Mouse (Mus musculus): ENCODE measurements around the gene Mpdz.

Mpdz gene

DNA sequence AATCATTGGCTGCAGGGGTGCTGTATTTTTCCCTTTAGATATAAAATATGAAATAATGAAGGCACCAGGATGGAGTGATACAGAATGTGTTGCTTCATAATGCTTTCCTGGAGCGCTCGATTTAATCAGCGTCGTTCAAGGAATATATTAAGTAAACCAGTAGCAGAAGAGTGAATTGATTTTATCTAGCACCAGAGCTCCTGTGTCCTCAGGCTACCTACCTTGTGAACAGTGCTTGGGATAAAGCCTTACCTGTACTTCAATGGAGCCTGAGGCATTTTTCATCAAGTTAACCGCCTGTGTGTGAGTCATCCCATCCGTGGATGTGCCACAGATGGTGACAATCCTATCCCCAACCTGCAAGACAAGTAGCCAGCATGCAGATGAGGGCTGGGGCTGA, 159.5 kb downstream of the Mpdz start:
- DNase-seq (ENCODE audit: low read depth, low spot score) = no peak

DNA sequence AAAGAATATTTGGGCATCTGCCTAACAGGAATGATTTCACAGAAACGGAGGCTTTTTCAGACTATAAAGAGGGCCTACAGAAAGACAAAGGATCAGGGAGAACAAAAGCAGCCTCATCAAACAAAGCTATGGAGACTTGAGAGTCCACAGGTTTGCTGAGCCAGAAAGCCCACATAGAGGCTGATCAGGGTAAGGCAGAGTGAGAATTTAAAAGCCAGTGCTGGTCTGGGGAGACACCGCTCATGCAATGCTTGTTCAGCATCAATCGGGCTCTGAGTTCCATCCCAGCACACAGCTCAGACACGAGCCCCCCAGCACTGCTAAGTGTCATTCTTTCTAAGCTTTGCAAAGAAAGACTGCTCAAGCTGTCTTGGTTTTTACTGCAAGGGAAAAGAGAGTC, 162.5 kb downstream of the Mpdz start:
- no peak for DNase-seq (ENCODE audit: low read depth, low spot score)

DNA sequence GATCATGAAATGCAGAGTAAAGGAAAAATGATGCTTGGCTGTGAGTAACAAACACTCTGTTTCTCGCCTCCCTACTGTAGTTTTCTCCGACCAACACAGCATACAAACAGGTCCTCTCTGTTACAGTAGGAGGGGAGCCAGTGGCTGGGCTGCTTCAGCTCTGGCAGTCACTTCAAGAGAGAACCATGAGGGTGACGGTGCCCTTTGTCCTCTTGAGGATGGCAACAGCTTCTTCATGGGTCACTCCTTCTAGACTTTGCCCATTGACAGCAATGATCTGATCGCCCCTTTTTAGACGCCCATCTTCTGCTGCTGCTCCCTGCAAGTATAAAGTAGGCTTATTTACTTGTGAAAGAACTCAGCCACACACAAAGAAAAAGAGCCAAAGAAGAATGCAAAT, 163.2 kb downstream of the Mpdz start:
- no peak for DNase-seq (ENCODE audit: low read depth, low spot score)

DNA sequence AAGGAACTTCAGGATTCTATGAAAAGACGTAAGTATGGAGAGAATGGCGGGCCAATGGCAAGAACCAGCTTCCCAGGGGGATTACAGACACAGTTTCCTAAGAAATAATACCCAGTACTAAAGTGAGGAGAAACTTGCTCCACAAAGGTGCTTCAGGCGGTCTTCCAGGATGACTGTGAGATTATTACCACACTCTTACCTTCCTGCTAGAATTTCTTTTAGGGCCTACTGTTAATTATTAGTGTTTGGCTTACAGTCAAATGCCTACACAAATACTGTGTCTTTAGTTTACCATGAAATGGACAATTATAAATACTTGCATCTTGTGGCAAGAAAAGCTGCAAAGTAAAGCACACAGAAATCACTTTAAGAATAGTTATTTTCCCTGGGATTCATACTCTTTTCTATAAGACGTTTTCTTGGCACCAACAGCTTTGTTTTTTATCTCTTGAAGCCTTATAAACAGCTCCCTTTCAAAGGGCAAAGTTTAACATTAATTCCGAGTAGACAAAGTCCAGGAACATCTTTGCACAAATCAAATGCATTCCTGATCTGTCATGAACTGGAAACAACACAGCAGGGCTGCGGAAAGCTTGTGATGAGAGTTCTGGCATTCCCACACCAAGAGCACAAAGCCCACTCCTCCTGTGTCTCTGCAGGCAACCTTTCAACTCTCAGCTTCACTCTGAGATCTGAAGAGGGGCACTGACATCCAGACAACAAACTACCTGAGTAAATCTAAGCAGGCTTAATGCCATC, 166.5 kb downstream of the Mpdz start:
- DNase-seq (ENCODE audit: low read depth, low spot score) = no peak

DNA sequence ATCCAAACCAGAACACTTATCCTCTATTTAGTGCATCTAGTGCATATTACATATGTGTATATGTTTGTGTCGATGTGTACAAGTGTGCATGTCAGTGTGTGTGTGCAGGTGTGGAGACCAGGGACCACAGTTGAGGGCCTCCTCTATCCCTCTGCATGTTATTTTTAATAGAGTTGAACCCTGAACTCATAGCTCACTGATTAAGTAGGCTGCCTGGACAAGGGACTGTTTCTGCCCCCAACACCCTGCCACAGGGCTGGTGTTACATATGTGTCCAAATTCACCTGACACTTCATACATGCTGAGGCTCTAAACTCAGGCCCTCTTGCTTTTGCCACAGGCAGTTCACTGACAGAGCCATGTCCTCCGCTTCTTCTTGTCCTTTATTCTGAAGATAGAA, 169.5 kb downstream of the Mpdz start:
- DNase-seq (ENCODE audit: low read depth, low spot score) = no peak

DNA sequence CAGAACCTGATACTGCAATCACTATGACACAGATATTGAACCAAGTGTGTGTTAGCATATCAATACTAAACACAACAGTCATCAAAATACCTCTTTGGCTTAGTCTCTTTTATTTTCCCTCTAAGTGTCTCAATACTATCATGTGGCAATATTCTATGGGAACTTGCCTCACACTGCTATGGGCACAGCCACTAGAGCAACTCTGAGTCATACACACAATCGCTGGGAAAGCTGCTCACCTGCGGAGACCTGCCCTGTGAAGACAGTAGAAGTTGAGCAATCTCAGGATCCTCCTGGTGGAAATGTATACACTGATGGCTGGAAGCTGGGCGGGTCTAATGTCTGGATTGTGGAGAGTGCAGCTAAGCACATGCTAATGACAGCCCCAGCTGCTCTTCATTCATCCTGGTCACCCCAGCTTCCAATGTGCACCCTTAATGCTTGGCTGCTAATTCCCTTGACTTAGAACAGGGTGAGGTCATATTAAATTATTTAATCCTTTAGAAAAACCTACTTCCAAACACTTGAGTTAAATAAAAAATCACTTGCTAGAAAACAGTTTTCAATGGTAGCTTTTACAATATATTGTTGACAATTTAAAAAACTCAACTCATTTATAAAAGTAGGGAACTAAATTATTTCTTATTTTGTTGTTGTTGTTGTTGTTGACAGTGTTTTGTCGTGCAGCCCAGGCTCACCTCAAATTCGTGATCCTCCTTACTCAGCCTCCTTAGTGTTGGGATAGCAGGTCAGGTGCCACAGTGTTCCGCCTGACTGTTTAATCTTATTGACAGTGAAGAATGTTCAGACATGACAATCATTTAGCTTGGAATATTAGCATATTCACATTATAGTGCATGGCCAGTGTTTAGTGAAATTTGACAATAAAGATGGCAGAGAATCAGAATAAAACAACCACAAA, 189.5 kb downstream of the Mpdz start:
- peak; percentile 18 for DNase-seq (ENCODE audit: low read depth, low spot score)

DNA sequence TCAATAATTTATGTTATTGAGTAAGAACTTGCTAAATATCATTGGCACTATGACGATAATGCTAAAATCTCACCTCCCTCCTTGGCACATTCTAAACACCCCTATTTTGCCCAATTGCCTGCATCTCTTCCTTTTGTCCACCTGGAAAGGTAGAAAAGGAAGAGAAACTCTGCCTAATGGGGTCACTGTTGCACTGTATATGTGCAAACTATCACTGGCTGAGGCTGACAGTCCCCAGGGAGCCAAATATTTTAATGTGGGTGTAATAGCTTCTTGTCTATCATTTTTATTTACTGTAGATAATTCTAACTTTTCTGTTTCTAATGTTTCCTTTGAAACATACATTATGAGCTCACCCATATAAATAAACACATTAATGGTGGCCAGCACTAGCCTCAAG, 190.3 kb downstream of the Mpdz start:
- DNase-seq (ENCODE audit: low read depth, low spot score) = no peak

DNA sequence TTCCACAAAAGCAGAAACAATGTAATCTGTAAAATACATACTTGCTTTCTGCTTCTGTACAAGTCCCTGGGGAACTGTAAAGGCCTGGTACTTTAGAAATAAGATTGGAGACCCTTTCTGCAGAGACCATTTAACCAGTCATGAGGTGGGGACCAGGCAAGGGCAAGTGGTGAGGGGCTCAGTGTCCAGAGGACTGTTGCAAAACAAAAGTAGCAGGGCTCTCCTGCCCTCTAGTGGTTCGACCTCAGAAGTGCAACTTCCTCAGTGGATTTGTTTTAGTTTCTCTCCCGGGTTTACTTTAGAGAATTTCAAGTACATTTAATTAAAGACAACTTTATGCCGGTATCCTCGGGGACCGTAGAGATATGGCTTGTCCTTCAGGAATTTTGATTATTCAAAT, 190.7 kb downstream of the Mpdz start:
- peak; percentile 30 for DNase-seq (ENCODE audit: low read depth, low spot score)

DNA sequence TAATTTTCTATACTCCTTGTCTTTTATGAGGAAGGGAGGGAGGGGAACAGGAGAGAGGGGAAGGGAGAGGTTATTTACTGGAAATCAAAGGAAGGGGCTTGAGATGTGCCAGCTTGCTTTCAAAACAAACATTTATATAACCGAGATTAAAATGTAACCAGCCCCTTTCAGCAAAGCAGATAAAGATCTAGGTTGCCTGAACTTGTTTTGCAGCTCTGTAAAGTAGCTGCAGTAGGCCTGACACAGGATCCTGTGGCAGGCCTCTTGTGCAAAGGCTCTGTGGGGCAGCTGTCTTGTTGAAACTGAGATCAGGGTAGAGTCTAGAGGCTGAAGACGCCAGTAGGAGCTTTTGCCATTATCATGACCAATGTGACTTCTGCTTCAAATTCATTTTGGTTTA, 193.4 kb downstream of the Mpdz start:
- DNase-seq (ENCODE audit: low read depth, low spot score) = no peak

DNA sequence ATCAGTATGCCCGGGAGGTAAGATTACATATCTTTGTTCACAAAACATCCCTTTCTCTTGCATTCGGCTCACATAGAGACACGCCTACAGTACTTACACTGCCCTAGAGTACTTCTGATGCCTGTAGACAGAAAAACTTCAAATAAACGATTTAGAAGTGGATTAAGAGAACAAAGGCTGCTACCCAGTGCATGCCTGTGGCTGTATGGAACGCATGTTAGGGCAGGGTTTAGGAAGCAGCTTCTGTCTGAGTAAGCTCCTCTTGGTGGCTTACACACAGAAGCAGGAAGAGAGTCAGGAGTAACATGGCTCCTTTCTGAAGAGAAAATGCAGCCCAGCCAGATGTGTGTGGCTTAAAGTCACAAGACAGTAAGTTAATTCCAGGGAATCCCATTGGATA, 206.4 kb downstream of the Mpdz start:
- DNase-seq (ENCODE audit: low read depth, low spot score) = no peak
